Mouse (Mus musculus) C2C12 (cell line): ENCODE measurements around the gene Tmem245. TPM values are rescaled to one million over a fixed set of nuclear protein-coding genes. Genes with fewer than 3 reads are reported as not detected.
A peak's percentile ranks its signal among the peaks of the same experiment; 100 is the strongest.

Experiments used
- H3K27me3 ChIP-seq: one replicate; pipeline ENCODE4 v1.6.1; 2011; ENCODE audit not compliant: control insufficient read depth, insufficient read depth, insufficient read length
- H3K36me3 ChIP-seq: one replicate; pipeline ENCODE4 v1.6.1; 2011; ENCODE audit not compliant: control insufficient read depth, insufficient read depth
- H3K4me3 ChIP-seq: one replicate; pipeline ENCODE4 v1.5.1; 2011; ENCODE audit warnings: mild to moderate bottlenecking, control low read depth; ENCODE audit not compliant: poor library complexity, insufficient read depth, severe bottlenecking
- H3K79me2 ChIP-seq: one replicate; pipeline ENCODE4 v1.6.1; 2011; ENCODE audit not compliant: control insufficient read depth, insufficient read depth
- H3K79me3 ChIP-seq: one replicate; pipeline ENCODE4 v1.6.1; 2011; ENCODE audit warnings: low read depth, control low read depth
- H3ac ChIP-seq: one replicate; pipeline ENCODE3; 2011; ENCODE audit warnings: low read depth; ENCODE audit not compliant: control insufficient read depth, insufficient read length
- CEBPB ChIP-seq: IDR thresholded peaks from one replicate; pipeline ENCODE4 v1.6.1; 2011; ENCODE audit warnings: low read depth, mild to moderate bottlenecking, control low read depth, moderate library complexity
- CTCF ChIP-seq: IDR thresholded peaks from one replicate; pipeline ENCODE4 v1.5.1; 2011; ENCODE audit not compliant: control insufficient read depth, insufficient read depth, insufficient read length
- FOSL1 ChIP-seq: IDR thresholded peaks from one replicate; pipeline ENCODE4 v1.8.0; 2011; ENCODE audit warnings: mild to moderate bottlenecking, low read length; ENCODE audit not compliant: poor library complexity, insufficient read depth, severe bottlenecking
- MAX ChIP-seq: IDR thresholded peaks from one replicate; pipeline ENCODE4 v1.6.1; 2011; ENCODE audit warnings: mild to moderate bottlenecking, control low read depth
- MYOD1 ChIP-seq: IDR thresholded peaks from one replicate; pipeline ENCODE4 v1.6.1; 2011; ENCODE audit warnings: low read depth; ENCODE audit not compliant: control insufficient read depth, insufficient read length
- MYOG ChIP-seq: IDR thresholded peaks from one replicate; pipeline ENCODE4 v1.6.1; 2011; ENCODE audit not compliant: control insufficient read depth, insufficient read length; ENCODE audit errors: extremely low read depth
- USF1 ChIP-seq: IDR thresholded peaks from one replicate; pipeline ENCODE4 v1.6.1; 2011; ENCODE audit warnings: low read depth, mild to moderate bottlenecking, control low read depth, moderate library complexity
- microRNA-seq: library from miRNA; unstranded; fragments of <30 nt; microRNA quantifications from one replicate; pipeline ENCODE4, GENCODE M21; 2019; ENCODE audit warnings: borderline microRNAs expressed
- polyA plus RNA-seq: library from polyadenylated mRNA; unstranded; fragments of >200 nt; fragmentation: generic; extraction: Trizol; gene quantifications from one replicate; pipeline ENCODE4 v1.2.1, GENCODE M21; 2012; ENCODE audit warnings: missing spikeins

Tmem245 gene
- polyA plus RNA-seq, 1 experiment, result 5.7 TPM

- peaks cover 68% of the 10 kb centered on the region for H3K36me3 ChIP-seq
- TF ChIP-seq MYOG (no peak), USF1 (no peak), CTCF (no peak), MYOD1 (no peak), CEBPB (no peak), MAX (no peak), FOSL1 (no peak)
These were observed 118.3 kb downstream of the Tmem245 start for GRCm38 (mm10) chr4:56828932-56829331.

GRCm38 (mm10) chr4:56824231-56824630 is 123.0 kb downstream of the Tmem245 start:
- TF ChIP-seq MAX, result no peak
- TF ChIP-seq FOSL1, result no peak
- peak; percentile 18 for TF ChIP-seq CEBPB
- Histone ChIP-seq H3ac (no peak overlapping the region), H3K36me3 (peaks cover 44% of the 10 kb centered on the region)

More at GRCm38 (mm10) chr4:56828932-56829331, 118.3 kb downstream of the Tmem245 start:
- H3K4me3 ChIP-seq, result no peak overlapping the region
- no peaks in the 10 kb centered on the region for H3K27me3 ChIP-seq
- no peak overlapping the region for H3ac ChIP-seq
- no peaks in the 10 kb centered on the region for H3K79me2 ChIP-seq
- H3K79me3 ChIP-seq, result no peaks in the 10 kb centered on the region

GRCm38 (mm10) chr4:56820017-56820550 is 127.2 kb downstream of the Tmem245 start:
- TF ChIP-seq MYOD1 (no peak), CTCF (no peak), USF1 (no peak), FOSL1 (no peak), MAX (no peak), CEBPB (no peak), MYOG (no peak)
- H3K79me2 ChIP-seq, result no peaks in the 10 kb centered on the region
- H3K36me3 ChIP-seq, result peaks cover 26% of the 10 kb centered on the region
- no peak overlapping the region for H3ac ChIP-seq
- no peaks in the 10 kb centered on the region for H3K79me3 ChIP-seq
- no peaks in the 10 kb centered on the region for H3K27me3 ChIP-seq
- no peak overlapping the region for H3K4me3 ChIP-seq

More at GRCm38 (mm10) chr4:56824231-56824630, 123.0 kb downstream of the Tmem245 start:
- Histone ChIP-seq H3K79me2 (no peaks in the 10 kb centered on the region), H3K27me3 (no peaks in the 10 kb centered on the region), H3K4me3 (no peak overlapping the region), H3K79me3 (no peaks in the 10 kb centered on the region)

Small RNA genes lying within 50 kb of the gene (microRNA-seq; reads per million reads assigned to microRNA genes)
- 372 reads per million, percentile 82 among the genes with 10 or more reads in this experiment for gene Mir32

Other genes starting within 250 kb of the Tmem245 start
- 0.02 TPM for gene Gm26657, start 207.4 kb downstream of the Tmem245 start, polyA plus RNA-seq
- gene Actl7b, start 206.0 kb downstream of the Tmem245 start, polyA plus RNA-seq, result not detected
- gene Actl7a, start 204.0 kb downstream of the Tmem245 start, polyA plus RNA-seq, result 0.02 TPM
- 27.2 TPM for gene Elp1, start 145.1 kb downstream of the Tmem245 start, polyA plus RNA-seq
- gene Fam206a, start 145.1 kb downstream of the Tmem245 start, polyA plus RNA-seq, result 13.0 TPM
- gene Ctnnal1, start 82.2 kb downstream of the Tmem245 start, polyA plus RNA-seq, result 15.5 TPM
- under 0.01 TPM for gene Frrs1l, start 43.0 kb upstream of the Tmem245 start, polyA plus RNA-seq
- gene Epb41l4b, start 196.0 kb upstream of the Tmem245 start, polyA plus RNA-seq, result 1.1 TPM